Mouse (Mus musculus) E14TG2a.4 (cell line): ENCODE results near the gene Mre11a.
A peak's percentile ranks its signal among the peaks of the same experiment; 100 is the strongest.

Experiments used
- H3K27me3 ChIP-seq: 2 replicates; pipeline ENCODE4 v1.6.1; 2014; ENCODE audit warnings: low read length, control low read depth; ENCODE audit not compliant: insufficient read depth
- H3K36me3 ChIP-seq: 2 replicates; pipeline ENCODE4 v1.6.1; 2014; ENCODE audit warnings: low read length, control low read depth; ENCODE audit not compliant: insufficient read depth
- H3K4me1 ChIP-seq: replicated peaks from 2 replicates; pipeline ENCODE4 v1.6.1; 2014; ENCODE audit warnings: low read depth, low read length, control low read depth
- H3K4me3 ChIP-seq: replicated peaks from 2 replicates; pipeline ENCODE4 v1.5.1; 2014; ENCODE audit warnings: mild to moderate bottlenecking, low read length
- H3K9me3 ChIP-seq: 2 replicates; pipeline ENCODE4 v1.6.1; 2014; ENCODE audit warnings: low read length, control low read depth
- CTCF ChIP-seq: conservative IDR thresholded peaks from 2 replicates; pipeline ENCODE4 v1.5.1; 2014; ENCODE audit warnings: low read length
- NANOG ChIP-seq: IDR thresholded peaks from 2 replicates; pipeline ENCODE4 v1.6.1; 2014; ENCODE audit warnings: borderline replicate concordance, low read length, mixed read lengths
- POU5F1 ChIP-seq: IDR thresholded peaks from 2 replicates; pipeline ENCODE4 v1.6.1; 2014; ENCODE audit warnings: low read length, borderline replicate concordance

Gene Mre11a

DNA sequence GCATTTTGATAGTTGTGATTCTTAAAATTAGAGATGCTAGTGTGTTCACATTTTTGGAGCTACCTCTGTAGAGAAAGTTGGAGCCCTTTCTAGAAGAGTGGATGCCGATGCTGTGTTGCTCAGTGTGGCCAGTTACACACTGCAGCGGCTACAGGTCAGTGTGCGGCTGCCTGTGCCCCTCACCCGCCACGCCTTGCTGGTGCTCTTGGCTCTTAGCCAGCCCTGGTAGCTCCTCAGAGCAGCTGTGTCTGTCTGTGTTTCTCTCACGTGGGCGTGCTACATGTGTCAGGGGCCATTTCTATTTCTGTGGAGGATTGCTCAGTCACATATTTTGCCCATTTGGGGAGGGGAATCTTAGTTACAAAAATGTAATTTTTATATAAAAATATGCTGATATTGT lies 55.1 kb downstream of the Mre11a start:
- Histone ChIP-seq H3K36me3 (peaks cover 26% of the 10 kb centered on the region), H3K4me1 (peaks cover 9% of the 10 kb centered on the region; the same call in 1 of the 2 replicates), H3K9me3 (peaks cover 4% of the 10 kb centered on the region; the same call in 1 of the 2 replicates), H3K4me3 (no peak overlapping the region), H3K27me3 (peaks cover 7% of the 10 kb centered on the region)
- no peak for TF ChIP-seq CTCF
- TF ChIP-seq POU5F1 = no peak
- TF ChIP-seq NANOG = no peak

- no peak overlapping the region for H3K4me3 ChIP-seq
- TF ChIP-seq NANOG (no peak), CTCF (no peak), POU5F1 (no peak)
- peaks cover 22% of the 10 kb centered on the region for H3K36me3 ChIP-seq
- peaks cover 9% of the 10 kb centered on the region; the same call in 1 of the 2 replicates for H3K4me1 ChIP-seq
- peaks cover 11% of the 10 kb centered on the region for H3K27me3 ChIP-seq
- peaks cover 8% of the 10 kb centered on the region; the same call in 1 of the 2 replicates for H3K9me3 ChIP-seq
Observed at GRCm38 (mm10) chr9:14839970-14840369, 55.5 kb downstream of the Mre11a start.

- Histone ChIP-seq H3K4me3 (no peak overlapping the region), H3K36me3 (peaks cover 5% of the 10 kb centered on the region; the same call in 1 of the 2 replicates), H3K4me1 (peaks cover 19% of the 10 kb centered on the region), H3K27me3 (peaks cover 21% of the 10 kb centered on the region), H3K9me3 (peaks cover 9% of the 10 kb centered on the region; the same call in 1 of the 2 replicates)
- TF ChIP-seq NANOG (no peak), CTCF (no peak), POU5F1 (no peak)
Observed at GRCm38 (mm10) chr9:14841878-14842761, 57.7 kb downstream of the Mre11a start.

GRCm38 (mm10) chr9:14843311-14843857 lies 58.9 kb downstream of the Mre11a start:
- H3K4me1 ChIP-seq = peaks cover 24% of the 10 kb centered on the region
- peaks cover 21% of the 10 kb centered on the region for H3K27me3 ChIP-seq
- peaks cover 9% of the 10 kb centered on the region; the same call in 1 of the 2 replicates for H3K9me3 ChIP-seq
- TF ChIP-seq CTCF = no peak
- TF ChIP-seq POU5F1 = no peak
- no peak for TF ChIP-seq NANOG
- no peak overlapping the region for H3K4me3 ChIP-seq
- H3K36me3 ChIP-seq = no peaks in the 10 kb centered on the region

DNA sequence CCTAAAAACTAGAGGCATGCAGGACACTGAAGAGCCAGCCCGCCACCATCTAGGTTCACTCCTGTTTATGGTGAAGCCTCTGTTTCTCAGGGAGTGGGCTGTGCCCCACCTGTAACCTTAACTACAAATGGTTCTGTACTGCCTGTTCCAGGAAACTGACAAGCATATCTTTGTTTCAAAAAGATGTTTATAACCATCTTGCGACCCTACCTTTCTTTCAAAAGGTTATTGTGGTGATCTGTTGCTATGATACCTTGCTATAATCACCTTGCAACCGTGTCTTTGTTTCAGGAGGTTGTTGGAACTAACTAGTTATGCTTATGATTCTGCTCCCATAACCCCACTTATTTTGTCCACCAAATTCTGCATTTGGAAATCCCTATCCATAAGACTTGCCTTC lies 59.4 kb downstream of the Mre11a start:
- H3K9me3 ChIP-seq = peaks cover 9% of the 10 kb centered on the region; the same call in 1 of the 2 replicates
- no peaks in the 10 kb centered on the region for H3K36me3 ChIP-seq
- no peak overlapping the region for H3K4me3 ChIP-seq
- TF ChIP-seq CTCF = no peak
- no peak for TF ChIP-seq POU5F1
- peaks cover 24% of the 10 kb centered on the region for H3K4me1 ChIP-seq
- peaks cover 21% of the 10 kb centered on the region for H3K27me3 ChIP-seq

DNA sequence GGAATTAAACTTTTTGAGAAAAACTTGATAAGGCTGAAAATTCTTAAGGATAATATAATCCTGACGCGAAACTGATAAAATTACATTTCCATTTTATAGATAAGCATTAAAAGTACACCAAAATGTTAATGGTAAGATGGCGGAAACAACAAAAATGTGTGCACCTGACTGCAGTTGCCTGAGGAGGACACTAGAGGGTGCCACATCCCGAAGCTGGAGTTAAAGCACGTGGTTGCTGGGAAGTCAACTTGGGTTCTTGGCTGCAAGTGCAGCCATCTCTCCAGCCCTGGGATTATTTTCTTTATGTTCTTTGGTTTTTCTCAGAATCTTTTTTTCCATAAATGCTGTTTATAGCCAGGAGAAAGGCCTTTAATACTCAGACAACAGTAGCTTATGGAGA lies 62.0 kb downstream of the Mre11a start:
- peaks cover 25% of the 10 kb centered on the region for H3K27me3 ChIP-seq
- H3K4me3 ChIP-seq = no peak overlapping the region
- peaks cover 9% of the 10 kb centered on the region; the same call in 1 of the 2 replicates for H3K9me3 ChIP-seq
- peaks cover 24% of the 10 kb centered on the region for H3K4me1 ChIP-seq
- no peaks in the 10 kb centered on the region for H3K36me3 ChIP-seq
- TF ChIP-seq POU5F1 = no peak
- peak; percentile 95 for TF ChIP-seq CTCF
- TF ChIP-seq NANOG = no peak

- Histone ChIP-seq H3K9me3 (peaks cover 9% of the 10 kb centered on the region; the same call in 1 of the 2 replicates), H3K4me3 (no peak overlapping the region)
Observed at GRCm38 (mm10) chr9:14848267-14848935, 63.9 kb downstream of the Mre11a start.

GRCm38 (mm10) chr9:14854585-14854984 lies 70.1 kb downstream of the Mre11a start:
- H3K9me3 ChIP-seq = no peaks in the 10 kb centered on the region
- H3K36me3 ChIP-seq = no peaks in the 10 kb centered on the region
- peaks cover 27% of the 10 kb centered on the region for H3K4me1 ChIP-seq
- peaks cover 36% of the 10 kb centered on the region for H3K27me3 ChIP-seq
- TF ChIP-seq POU5F1 = no peak
- peak; percentile 50; the same call in 1 of the 2 replicates for TF ChIP-seq NANOG
- no peak for TF ChIP-seq CTCF
- no peak overlapping the region for H3K4me3 ChIP-seq

More at GRCm38 (mm10) chr9:14848267-14848935, 63.9 kb downstream of the Mre11a start:
- peaks cover 25% of the 10 kb centered on the region for H3K27me3 ChIP-seq
- H3K4me1 ChIP-seq = peaks cover 15% of the 10 kb centered on the region
- no peaks in the 10 kb centered on the region for H3K36me3 ChIP-seq
- TF ChIP-seq POU5F1 = no peak
- no peak for TF ChIP-seq NANOG
- TF ChIP-seq CTCF = no peak
